Mouse (Mus musculus) layer of hippocampus, adult 11-12 months (tissue): ENCODE data around the gene Ulk4.

Experiments
- DNase-seq: peaks from one replicate; pipeline ENCODE4 v3.0.0; 2022; ENCODE audit warnings: low spot score

Ulk4 gene

DNA sequence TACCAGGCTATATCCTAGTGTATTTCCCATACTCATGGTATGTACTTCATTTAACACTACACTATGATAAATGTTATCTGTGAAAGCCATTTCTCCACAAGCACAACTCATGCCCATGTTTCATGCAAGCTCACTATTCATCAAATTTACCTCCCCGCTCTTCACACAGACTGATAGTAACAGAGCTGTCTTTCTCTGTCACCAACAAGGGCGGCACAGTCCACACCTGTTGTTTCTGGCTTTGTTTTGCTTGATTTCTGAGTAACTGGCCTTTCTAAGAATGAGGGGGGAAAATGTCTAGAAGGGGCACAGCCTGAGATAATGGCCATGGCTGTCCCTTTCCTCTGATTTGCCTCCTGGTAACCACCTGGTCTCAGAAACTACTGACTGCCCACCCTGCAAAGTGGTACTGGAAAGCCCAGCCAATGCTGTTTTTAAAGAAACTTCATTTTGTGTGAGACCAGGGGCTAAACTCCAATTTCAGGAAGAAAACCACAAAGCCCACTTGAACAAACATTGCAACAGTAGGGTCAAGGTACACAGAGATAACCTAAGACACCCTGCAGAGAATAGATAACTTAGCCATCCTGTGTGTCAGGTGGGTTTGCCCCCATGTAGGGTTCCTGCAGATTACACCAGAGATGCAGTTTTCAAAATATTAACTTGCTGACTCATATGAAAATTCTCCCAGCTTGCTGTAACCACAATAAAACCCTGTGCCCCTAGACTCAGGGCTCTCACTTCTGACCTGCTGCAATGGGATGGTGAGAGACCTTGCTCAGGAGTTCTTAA, 258.3 kb downstream of the Ulk4 start:
- no peak for DNase-seq

DNA sequence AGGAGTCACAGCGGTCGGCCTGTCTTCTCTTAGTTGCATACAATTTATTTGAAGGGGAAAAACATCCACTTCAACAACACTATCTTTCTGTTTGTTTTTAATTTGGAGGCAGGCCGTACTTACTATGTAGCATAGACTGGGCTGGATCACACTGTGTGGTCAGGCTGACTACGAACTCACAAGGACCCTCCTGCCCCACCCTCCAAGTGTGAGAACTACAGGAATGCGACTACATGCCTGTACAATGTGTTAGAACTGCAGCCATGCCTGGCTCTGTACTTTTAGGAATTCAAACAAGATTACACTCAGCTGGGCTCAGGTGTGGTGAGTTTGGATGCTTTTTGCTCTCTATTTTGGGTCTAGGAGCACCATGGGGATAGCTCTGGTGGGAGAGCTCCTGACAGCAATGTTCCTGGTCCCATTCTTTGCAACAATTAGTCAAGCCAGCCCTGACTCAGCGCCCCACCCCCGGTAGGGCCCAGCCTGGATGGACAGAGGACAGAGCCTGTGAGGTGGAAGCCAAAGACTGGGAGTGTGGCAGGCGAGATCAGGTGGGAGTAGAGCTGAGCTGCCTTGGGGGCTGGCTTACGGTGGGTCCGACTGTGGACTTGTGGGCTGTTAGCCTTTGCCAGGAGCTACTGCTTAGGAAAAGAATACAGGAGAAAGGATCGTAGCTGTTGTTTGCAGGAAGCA, 261.0 kb downstream of the Ulk4 start:
- DNase-seq = no peak

DNA sequence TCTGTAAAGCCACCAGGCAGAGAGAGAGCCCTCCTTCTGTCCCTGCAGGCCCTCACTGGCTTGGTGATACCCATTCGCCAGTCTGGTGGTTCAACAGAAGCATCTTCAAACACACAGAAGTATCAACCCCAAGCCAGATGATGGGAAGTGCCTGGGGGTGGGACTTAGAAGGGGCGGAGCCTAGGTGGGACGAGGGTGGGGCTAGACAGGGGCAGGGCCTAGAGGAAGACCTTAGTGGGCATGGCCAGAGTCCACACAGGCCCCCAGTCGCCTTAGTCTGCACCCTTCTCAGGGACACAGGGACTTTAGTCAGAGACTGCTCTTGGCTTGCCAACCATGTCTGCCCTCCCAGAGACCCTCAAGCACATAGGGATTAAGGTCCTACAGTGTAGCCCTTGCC, 265.5 kb downstream of the Ulk4 start:
- no peak for DNase-seq

DNA sequence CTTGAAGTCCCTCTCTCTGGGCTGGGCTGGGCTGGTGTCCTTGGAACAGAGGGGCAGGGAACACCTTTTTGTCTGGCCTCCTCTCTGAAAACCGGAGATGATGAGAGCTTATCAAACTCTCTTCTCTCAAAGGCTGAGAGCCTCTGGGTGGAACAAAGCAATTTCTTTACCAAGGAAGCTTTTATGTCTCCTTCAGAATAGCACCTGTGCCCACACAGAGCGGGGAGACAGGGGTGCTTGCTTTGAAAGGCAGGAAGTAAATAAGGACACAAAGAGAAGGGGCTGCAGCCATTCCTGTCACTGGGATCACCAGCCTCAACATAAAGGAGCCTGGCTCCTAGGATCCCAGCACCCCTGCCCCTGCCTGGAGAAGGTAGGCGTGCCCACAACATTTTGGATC, 266.5 kb downstream of the Ulk4 start:
- DNase-seq = no peak

DNA sequence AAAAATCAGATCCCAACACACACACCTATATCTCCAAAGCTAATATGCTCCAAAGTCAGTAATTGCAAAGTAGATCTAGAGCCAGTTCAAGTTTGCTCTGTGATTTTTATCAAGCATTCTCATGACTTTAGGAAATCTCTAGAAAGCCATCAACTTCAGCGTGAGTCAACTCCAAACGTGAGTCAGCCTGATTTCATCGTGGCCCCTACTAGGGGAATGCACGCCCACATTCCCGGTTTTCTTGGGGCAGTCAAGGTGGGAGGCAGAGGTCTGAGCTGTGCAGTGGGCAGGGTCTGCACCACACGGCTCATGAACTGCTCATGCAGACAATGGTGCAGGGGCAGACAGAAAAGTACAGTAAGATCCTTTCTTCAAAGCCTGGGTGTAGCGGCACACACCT, 271.0 kb downstream of the Ulk4 start:
- DNase-seq = no peak

DNA sequence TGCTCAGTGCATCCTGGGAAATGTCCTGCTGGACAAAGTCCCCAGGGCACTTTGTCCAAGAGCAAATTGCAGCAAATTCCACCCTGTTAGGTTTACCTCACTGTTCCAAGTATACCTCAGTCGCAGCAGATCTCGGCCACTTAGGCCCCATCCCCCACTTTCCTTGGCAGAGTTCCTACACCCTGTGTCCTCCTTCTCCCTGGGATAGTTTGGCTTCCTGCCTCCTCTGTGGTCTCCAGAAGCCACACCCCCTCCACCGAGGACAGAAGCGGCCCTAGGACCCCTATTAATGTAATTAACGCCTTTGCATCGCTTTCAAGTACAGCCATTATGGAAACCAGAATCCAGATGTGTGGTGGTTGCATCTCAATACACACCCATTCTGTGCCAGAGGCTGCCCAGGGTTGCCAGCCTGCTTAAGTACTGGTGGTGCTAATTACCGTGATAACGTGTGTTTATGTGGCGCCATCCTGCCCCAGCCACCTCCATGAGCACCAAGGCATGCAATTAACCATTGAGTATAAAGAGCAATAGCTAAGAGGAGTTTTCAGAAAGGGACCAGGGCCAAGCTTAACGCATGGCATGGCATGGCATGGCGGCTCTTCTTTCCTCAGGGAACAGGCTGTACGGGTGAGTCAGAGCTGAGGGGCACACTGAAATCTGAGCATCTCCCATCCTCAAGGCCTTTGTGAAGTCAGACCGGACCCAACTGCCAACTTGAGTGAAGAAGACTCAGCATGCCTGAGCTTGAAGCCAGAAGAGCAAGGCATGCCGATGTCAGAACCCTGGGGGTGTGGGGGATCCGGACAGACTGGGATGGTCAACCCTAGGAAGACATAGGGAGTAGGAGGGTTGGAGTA, 275.1 kb downstream of the Ulk4 start:
- DNase-seq = peak; percentile 22

DNA sequence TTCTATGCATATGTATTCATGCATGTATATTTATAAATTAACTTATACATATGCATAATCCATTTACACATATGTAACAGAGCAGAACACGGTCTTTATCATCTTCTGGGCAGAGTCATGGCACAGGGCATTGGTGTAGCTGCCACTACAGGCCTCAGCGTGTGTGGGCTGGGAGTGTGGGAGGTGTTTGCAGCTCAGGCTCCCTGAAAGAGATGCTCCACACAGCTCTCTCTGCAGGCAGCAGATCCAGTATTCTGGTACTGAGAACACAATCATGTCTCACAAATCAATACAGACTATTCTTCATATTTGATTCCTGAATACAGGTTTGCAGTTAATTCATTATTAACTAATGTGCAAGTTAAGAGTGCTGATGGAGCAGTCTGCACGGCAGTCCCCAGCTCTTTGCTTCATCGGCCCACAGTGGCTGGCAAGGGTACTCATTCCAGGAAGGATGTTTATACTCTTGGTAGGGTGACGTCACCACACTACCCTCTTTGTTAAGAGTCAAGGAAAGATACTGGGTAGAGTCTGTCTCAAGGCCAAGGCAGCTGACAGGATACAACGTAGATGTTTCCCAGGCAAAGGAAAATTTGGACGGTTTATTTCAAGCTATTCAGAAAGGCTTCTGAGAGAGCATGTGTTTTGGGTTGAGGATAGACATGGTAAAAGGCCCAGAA, 276.2 kb downstream of the Ulk4 start:
- DNase-seq = peak; percentile 39

DNA sequence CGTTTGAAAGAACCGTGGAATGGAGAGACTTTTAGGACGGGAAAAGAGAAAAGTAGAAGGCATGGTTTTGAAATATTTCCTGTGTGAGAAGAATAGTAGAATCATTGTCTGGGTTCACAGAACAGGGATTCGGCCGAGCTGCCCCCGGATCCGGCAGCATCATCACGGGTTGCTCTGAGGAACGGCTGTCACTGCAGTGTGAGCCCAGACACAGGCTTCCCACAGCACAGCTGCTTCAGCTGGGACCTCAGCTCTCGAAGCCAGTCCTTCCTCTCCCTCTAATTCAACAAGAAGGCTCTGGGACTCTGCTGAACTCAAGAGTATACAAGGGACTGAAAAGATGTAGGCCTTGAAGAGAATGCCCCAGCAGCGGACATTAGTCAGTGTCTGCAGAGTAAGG, 278.3 kb downstream of the Ulk4 start:
- peak; percentile 39 for DNase-seq

DNA sequence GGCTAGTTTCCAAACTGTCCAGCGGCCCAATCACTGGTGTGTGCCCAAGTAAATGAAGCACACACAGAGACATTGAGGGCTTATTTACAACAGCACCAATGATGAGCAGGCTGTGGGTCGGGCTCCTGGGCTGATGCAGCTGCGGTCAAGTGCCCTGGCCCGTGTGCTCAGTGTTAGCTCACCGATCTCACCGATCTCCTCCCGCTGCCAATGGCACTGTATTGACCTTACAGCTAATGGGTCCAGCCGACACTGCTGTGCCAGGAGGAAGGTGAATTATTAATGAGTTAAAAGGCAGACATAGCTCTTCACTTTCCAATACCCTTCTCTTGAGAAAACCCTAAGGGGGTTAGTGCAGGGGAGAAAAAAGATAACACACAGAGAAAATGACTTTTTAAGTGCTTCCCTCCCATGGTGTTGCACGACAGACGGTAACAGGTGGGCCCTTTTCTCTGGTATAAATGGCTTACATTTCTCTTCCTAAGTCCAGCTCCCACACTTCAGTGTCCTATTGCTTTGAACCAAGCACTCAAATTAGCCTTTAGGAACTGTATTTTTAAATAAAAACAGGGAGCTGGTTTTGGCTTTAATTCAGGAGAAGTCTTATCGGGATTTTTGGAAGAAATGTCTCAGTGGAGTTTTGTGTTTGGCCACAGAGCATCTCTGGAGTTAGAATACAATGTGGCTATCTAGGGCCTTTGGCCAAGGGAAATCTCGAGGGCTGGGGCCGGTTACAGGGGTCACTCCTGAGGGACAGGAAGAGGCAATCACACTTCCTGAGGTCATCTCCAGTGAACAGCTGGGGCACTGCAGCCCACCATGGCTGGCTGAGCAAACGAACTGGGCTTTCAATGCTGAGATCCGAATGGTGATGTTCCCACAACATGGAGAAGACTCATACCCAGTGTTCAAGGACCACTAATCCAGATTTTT, 282.5 kb downstream of the Ulk4 start:
- DNase-seq = no peak

DNA sequence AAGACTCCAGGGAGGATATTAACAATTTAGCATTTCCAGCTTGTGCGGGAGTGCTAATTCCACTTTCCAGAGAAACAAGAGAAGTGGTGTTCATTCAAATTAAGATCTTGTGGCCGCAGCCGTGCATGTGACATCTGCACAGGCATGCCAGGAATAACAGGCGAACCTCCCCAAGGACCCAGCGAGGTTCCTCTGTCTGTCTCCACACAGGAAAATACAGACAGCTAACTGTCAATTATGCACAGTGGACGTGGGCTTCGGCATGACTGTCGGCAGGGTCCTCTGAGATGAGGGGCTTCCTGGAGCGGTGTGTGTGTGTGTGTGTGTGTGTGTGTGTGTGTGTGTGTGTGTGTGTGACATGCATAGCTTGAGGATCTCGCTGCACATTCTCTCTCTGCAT, 284.0 kb downstream of the Ulk4 start:
- no peak for DNase-seq

DNA sequence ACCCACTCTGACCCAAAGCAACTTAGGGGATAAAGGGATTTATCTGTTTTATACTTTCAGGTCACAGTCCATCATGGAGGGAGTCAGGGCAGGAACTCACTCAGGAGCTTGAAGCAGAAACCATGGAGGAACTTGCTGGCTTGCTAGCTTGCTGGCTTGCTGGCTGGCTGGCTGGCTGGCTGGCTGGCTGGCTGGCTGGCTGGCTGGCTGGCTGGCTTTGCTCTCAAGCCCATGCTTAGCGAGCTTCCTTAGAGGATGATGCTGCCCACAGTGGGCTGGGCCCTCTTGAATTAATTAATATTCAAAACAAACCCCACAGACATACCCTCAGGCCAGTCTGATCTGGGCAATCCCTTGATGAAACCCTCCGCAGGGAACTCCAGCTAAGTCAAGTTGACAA, 285.2 kb downstream of the Ulk4 start:
- no peak for DNase-seq

DNA sequence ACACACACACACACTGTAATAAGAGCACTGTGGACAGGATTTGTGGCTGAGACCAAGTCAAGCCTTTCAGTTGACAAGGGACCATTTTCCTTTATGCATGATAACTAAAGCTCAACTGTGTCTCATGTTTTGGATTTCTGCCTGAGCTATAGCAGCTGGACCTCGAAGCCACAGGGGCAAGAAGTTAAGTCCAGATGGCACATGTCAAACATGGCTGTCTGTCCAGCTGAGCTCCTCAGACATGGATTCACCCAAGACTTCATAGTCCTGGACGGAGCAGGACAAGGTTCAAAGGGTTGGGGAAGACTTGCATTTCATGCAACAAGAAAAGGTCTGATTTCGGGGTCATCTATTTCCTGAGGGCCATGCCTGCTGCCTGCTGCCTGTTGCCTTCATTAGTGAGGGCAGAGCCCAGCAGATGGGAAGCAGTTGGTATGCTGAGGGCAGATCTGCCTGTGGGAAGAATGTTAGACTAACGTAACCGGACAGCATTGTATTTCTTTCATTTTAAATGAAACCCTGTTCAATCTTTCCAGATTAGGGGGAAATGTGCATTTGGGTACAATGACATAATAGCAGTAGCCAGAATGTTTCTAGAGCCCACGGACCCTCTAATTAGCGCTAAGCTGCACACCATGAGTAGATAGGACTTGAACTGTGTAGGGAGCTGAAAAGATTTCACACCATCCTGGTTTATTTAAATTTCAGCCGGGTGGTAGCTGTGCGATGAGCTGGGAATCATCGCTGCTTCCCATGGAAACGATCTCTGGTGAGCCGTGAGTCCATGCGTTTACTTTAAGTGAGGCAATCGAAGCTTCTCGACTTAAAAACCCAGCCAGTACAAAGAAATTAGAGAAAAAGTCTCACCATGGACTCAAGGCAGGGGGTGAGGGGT, 286.9 kb downstream of the Ulk4 start:
- DNase-seq = no peak

DNA sequence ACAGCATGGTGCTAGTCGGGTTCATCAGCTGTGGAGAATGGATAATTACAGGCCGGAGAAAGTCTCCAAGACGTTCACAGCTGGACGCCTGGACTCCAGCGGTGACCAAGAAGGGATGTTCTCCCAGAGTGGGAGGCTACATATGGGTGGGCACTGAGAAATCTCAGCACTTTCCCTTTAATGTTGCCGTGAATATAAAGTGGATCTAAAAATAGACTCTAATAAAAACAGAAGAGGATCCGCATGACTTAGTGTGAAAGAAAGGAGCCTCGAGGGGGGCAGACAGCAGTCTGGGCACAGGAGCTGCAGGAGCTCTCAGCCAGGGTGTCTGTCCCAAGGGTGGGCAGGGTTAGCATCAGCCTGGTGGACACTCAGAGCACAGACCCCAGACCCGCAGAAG, 288.9 kb downstream of the Ulk4 start:
- no peak for DNase-seq

DNA sequence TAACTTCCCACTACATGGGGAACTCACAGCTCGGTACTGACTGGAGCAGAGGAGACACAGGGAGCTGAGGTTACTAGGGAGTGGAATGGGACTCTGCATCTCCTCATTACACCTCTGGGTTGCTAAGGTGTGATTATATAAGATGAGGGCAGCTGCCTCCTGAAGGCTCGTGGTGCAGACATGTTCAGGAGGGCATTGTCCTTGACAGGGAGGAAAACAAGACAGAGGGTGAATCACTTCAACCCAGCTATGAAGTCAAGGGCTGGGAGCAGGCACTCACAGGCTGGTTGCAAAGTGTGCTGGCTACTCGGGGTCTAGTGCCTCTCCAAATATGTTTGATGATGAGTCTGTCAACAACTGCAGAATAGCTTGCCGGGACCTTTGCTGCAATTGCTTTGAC, 290.0 kb downstream of the Ulk4 start:
- DNase-seq = no peak

DNA sequence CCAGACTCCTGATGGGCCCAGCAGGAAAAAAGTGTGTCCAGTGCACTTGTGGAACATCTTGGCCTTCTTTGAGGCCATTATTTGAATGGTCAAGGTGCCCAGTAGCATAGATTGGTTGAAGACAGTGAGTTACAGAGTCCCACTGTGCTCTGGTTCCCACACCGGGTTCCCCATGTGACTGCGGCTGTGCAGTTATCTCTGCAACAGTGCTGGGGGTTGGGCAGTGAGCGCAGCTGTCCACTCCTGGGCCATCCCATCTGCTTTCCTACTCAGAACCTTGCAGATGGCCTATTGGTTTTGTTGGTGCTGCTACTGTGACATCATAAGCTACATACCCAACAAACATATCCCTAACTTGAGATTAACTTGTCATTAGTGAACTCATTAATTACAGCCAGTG, 290.7 kb downstream of the Ulk4 start:
- DNase-seq = no peak

DNA sequence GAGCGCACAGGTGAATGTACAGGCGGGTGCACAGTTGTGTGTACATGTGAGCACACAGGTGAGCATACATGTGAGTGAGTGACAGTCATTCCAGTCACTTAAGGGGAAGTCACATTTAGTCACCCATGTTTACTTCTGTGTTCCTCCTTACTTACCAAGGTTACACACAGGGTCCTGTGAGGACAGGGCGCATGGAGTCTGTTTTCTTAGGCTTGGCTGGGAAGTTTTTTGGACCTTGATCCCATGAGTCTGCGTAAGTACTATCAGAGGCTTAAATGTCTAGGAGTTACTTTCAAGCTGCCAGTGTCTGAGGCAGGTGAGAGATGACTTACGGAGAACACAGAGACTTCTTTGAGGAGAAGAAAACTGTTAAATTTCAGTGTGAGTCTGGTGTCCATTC, 291.5 kb downstream of the Ulk4 start:
- DNase-seq = no peak

DNA sequence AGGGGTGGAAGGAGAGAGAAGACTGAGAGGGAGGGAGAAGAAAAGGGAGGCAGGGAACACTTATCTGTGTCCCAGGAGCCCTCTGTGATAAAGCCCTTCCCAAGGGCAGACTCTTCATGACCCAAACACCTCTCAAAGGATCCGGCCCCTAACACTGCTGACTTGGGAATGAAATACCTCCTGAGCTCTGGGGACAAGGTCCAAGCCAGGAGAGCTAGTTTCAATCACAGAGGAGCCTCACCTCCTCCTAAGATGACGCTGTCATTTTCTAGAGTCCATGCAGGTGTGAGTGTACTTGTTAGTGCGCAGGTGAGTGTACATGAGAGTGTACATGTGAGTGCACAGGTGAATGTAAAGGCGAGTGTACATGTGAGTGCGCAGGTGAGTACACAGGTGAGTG, 292.0 kb downstream of the Ulk4 start:
- no peak for DNase-seq

DNA sequence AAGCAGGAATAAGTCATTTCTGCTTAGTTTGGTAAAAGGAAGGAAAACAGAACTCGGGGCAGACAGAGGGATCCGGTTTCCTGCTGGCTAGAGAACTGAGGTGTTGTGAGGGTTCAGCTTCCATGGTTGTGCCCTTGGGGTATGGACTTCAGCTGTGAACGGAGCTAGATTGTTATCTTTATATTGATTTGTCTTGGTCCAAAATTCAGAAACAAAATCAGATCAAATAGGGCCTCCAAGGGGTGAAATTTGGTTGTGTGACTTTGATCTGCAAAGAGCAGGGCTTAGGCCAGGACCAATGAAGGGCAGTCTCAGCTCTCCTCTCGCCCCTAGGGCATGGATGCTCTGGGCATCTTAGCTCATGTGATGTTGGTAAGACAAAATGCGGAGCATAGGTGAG, 292.5 kb downstream of the Ulk4 start:
- no peak for DNase-seq

DNA sequence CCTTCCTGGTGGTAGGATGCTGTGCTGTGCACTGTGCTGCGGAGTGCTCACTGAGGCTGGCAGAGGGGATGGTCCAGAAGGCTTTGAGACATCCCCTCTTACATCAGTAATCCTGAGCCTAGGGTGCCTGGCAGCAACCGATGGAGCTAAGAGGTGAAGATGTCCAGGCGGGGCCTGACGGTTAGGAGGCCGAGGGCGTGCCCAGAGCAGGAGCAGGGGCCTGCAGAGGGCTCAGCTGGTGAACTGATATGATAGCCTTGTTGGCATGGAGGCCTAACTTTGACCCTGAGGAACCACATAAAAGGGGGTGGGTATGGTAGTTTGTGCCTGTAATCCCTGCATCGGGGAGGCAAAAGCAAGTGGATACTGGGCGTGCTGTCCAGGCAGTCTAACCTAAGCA, 293.1 kb downstream of the Ulk4 start:
- no peak for DNase-seq

DNA sequence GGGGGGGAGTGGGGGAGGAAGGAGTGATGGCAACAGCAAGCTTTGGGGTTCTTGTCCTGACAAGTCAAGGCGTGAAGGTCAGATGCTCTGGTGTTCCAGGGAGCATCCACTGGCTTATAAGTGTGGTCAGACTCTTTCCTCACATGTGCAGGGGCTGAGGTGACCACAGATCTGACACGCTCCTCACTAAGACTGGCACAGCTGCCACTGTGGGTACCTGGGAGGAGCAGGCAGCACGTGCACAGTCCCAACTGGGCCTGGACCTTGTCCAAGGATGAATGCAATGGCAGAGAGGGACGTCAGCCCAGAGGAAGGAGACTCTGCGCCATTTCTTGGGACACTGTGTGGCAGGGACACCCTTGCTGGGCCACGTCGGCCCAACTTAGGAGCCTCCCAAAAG, 295.2 kb downstream of the Ulk4 start:
- no peak for DNase-seq
